Mouse (Mus musculus) layer of hippocampus, adult 9-11 months (tissue): ENCODE measurements around the gene Pygo1.

Source experiments
- DNase-seq: peaks from one replicate; pipeline ENCODE4 v3.0.0; 2022

The Pygo1 gene

DNA sequence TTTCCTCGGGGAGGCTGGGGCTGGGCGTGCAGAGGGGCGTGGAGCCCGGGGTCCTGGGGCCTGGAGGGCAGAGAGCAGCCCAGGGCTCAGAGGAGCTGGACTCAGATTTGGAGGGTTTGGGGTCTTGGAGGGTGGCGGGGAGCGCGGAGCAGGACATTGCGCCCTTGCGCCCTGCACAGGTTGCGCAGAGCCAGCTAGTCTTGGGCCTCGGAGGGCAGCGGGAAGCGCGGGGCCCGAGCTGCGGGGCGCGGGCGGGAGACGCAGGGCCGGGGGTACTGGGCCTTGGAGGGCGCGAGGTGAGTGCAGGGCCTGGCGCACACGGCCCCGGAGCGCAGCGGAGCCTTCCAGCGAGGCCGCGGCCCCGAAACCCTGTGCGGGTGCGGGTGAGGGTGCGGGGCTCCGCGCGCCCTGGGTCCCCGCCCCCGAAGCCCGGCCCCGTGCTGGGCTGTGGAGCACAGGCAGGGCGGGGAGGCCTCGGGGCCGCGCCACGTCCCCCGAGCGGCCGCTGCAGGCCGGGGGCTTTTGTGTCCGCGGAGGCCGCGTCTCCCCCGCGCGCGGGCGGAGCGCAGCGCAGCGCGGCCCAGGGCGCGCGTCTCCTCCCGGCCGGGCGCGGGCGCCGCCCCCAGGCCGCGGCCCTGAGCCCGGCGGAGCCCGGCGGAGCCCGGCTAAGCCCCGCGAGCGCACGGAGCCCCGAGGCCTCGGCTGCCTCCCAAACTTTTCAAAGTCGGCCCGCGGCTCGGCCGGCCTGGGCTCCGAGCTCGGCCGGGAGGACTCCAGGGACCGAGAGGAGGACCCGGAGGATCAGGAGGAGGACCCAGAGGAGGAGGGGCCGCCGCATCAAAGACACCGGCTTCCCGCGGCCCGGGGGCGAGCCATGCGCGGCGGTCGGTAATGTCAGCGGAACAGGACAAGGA is at the start of gene Pygo1:
Gene Pygo1 (plus strand): TSS at position 625 of the 914 bp plus-strand sequence.
- DNase-seq, result no peak

DNA sequence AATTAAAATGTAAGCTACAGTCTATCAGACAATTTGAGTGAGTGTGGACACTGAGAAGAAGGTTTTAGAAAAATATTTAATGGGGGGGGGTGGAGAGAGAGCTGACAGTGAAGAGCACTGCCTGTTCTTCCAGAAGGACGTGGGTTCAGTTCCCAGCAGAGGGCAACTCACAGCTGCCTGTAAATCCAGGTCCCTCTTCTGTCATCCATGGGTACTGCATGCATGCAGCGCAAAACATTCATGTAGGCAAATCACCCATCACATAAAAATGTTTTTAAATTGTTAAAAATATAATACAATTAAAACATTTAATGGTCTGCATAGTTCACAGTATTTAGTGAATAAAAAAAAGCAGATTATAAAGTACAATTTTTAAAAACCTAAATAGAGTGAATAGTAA is 49.6 kb upstream of the Pygo1 start:
- DNase-seq, result no peak

GRCm38 (mm10) chr9:72877905-72878304 is 47.5 kb upstream of the Pygo1 start:
- no peak for DNase-seq

DNA sequence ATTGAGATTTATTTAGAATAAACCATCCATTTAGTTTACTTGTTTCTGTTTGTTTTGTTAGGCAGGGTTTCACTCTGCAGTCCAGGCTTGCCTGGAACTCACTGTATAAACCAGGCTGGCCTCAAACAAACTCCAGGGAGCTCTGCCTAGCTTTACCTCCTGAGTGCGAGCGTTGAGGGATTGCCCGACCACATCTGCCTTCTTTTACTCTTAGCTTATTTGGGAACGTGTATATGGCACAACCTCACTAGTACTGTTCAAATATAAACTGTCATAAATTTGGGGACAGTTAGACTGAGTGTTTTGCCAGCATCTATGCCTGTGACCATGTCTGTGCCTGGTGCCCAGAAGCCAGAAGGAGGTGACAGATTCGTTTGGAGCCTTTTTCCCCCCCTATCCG is 46.8 kb upstream of the Pygo1 start:
- DNase-seq, result no peak

DNA sequence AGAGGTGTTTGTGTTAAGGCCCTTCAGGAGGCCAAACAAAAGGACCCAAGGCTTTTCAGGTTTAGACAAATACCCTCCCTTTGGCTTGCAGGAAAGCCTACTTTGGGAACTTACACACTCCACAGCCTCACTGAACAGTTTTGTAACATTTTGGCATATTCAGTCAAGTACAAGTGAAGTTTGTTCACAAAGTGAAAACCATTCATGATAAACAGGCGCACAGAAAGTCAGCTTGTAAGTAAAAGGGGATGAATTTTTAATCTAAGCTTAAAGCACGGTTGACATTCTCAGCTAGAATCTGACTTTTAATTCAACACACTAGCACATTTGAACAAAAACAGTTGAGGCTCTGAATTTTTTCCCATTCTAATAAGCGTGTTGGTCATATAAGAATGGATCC is 45.8 kb upstream of the Pygo1 start:
- DNase-seq, result no peak

DNA sequence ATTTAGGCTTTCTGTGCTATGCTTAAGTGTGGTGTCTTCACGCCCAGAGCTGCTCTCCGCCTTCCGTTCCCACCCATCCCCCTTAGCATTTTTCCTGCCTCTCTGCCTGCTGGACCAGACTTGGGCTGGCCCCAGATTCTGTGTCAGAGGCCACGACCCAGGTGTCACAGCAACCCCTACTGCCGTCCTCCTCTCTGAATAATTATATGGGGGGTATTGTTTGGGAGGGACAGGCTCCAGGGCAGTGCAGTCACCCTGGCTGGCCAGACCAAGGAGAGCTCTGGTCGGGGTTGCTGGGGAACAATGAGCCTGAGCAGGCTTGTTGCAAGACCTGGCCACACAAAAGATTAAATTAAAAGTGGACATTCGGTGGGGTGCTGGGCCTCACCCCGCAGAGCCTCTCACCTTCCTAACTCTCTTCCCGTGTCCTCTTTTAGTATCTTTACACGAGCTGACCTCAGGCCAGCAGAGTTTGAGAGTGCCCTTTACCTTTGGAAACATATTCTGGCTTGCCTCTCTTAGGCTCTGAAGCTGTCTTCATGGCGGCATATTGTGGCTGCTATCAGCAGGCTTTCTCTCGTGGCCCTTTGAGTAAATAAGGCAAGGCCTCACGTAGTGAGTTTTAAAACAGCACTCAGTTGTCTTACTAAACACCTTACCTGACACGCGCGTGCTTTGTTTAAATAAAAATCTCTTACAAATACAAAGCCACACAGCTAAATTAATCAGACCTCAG is 45.1 kb upstream of the Pygo1 start:
- no peak for DNase-seq

DNA sequence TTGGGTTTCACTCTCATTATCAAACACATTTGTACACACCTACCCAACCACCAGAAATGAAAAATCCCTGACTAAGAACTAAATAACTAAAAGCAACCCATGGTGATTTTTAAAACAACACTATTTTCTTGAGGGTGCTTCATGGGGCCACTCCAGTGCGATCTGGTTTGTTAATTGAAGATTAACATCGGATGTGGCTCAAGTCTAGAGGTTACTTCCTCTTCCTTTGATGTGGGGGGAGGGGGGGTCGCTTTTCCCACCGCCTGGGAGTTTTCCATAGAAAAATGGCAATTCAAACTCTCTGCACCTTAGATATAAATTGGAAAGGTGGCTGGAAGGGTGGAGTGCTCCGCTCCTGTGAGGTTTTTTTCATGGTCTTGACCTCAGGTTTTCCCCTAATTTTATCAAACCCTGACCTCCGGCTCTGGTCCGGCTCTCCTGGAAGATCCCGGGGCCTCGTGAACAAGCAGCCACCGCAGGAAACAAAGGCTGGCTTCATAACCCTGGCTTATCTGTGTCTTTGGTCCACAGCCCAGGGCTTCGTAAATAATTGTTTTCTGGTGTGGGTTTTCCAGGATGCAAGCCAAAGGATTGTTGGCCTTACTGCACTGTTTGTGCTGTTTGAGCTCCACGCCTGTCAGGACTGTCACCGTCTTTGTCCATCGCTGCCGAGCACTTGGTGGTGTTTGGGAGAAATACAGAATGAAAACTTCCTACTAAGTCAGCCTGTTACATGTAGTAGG is 44.2 kb upstream of the Pygo1 start:
- DNase-seq, result peak; percentile 77

DNA sequence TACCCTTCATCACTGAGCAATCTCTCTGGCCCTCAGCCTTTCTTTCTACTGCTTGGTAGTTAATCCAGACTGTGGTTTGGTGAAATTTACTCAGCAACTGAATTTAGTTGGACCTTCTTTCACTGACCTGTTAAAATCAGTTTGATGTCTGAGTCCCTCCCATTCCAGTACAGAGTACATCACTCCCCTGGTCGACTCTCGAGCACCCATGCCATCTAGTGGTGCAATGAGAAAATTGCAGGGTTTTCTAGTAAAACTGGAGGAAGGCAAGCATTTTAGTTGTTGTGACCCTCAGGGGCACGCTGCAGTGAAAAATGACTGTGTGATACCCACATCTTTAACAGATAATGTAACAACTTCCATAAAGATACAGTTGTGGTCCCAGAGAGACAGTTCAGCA is 41.5 kb upstream of the Pygo1 start:
- DNase-seq, result no peak

- DNase-seq, result no peak
Measured at GRCm38 (mm10) chr9:72889777-72890176, 35.7 kb upstream of the Pygo1 start.

- no peak for DNase-seq
Measured at GRCm38 (mm10) chr9:72890499-72891085, 34.9 kb upstream of the Pygo1 start.

GRCm38 (mm10) chr9:72892761-72893160 is 32.7 kb upstream of the Pygo1 start:
- no peak for DNase-seq

DNA sequence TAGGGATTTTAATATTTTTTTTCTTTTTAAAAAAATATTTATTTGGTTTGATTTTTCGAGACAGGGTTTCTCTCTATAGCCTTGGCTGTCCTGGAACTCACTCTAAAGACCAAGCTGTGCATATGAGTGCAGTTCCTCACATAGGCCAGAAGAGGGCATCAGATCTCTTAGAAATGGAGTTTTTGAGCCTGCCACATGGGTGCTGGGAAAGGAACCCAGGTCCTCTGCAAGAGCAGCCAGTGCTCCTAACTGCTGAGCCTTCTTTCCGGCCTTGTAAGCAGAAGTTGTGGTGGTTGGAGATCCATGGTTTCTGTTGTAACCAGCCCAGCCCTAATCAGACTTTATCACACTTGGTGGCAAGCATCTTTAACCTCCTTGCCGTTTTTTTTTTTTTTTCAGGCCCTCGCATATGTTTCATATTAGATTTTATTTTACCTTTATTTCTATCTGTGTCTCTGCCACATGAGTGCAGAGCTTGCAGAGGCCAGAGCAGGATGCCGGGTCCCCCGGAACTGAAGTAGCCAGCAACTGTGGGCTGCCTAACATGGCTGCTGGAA is 30.6 kb upstream of the Pygo1 start:
- no peak for DNase-seq

GRCm38 (mm10) chr9:72902057-72902456 is 23.4 kb upstream of the Pygo1 start:
- no peak for DNase-seq

DNA sequence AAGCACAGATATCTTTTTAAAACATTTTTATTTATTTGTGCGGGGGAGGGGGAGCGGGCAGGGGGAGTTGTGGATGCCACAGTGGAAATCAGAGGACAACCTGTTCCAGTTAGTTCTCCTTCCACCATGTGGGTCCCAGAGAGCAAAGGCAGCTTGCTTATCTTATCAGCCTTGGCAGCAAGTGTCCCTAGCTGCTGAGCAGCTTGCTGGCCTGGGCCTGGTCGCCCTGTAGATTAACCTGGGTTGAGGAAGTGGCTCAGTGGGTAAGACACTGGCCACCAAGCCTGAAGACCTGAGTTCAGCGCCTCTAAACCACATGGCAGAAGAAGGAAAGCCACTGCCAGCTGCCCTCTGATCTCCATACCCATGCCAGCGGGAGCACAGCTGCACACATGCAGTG is 22.8 kb upstream of the Pygo1 start:
- DNase-seq, result no peak

DNA sequence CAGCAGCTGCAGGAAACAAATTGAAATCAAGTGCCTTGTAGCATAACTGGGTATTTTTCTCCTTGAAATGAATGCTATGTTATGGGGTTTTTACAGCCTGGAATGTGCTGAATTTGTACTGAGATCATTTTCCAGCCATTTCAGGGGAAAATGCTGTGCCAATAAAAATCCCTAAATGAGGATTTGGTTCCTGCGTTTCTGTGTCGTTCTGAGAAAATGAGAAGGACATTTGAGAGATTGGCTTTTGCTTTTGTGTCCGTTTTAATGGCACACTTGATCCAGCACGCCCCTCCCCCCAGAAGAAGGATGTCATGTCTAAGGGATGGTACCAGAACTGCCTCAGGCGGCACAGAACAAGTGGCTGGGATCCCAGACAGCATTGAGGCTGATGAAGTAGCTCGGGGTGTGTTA is 18.7 kb upstream of the Pygo1 start:
- no peak for DNase-seq

GRCm38 (mm10) chr9:72911381-72911780 is 14.1 kb upstream of the Pygo1 start:
- no peak for DNase-seq

DNA sequence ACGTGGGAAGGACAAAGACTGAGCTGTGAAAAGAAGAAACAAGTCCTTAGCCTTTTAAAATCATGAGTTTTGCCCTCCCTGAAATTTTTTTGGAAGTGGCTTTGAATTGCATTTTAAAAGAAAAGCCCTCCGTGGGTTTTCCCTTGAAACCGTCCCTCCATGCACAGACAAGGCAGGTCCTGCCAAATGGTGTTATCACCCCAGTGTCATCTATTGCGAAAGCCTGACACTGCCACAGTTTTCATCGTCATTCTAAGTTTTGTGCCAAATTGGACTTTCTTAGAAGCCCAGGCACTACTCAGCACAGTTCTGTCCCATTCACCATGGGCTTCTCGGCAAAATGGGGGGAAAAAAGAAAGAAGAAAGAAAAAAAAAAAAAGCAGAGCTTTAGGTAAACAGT is 11.9 kb upstream of the Pygo1 start:
- no peak for DNase-seq

DNA sequence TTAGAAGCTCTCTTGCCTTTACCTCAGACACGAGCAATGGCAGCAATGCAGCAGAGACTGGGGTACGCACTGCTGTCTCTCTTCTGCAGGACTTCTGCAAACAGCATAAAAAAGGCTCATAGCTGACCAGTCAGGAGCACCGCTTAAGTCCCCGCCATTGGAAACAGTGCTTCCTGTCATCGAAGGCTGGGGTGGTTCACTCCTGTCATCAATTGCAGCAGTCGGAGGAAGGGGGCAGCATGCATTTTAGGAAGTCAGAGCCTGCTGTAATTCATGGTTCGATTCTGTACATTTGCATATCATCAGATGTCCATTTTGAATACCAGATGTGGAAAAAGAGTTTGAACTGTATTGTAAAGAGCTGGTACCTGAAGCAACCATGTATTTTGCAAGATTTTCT is 9.7 kb upstream of the Pygo1 start:
- DNase-seq, result no peak

DNA sequence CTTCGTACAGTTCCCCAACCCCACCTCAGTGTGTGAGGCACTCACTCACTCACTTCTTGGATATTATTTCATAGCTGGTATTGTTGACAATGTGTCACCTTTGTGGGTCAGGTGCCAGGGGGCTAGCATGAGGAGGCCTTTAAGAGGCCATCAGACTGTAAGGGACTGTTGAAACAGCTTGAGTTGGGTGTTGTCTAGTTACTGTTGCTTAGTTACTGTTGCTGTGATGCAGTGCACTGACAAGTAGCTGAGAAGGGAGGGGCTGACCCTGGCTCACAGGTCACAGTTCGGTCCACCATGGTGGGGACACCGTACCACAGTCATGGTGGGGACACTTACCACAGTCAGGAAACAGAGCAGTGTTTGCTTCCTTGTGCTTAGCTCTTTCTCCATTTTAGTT is 2.4 kb upstream of the Pygo1 start:
- DNase-seq, result no peak

- no peak for DNase-seq
Measured at GRCm38 (mm10) chr9:72925935-72926258, 452 bp downstream of the Pygo1 start.

GRCm38 (mm10) chr9:72931166-72931790 is 5.8 kb downstream of the Pygo1 start:
- DNase-seq, result peak; percentile 89

- DNase-seq, result no peak
Measured at GRCm38 (mm10) chr9:72935309-72935708, 9.9 kb downstream of the Pygo1 start.
